28 mouse cellular contexts compared by ENCODE assay signal in genomic region chr5:21378397-21378796, GRCm38 (mm10). TPM values are rescaled to one million over a fixed set of nuclear protein-coding genes. Genes with fewer than 3 reads are reported as not detected.
"Had no signal": no experiment of that assay in that cellular context is flagged by ENCODE, and none has a peak within 500 bp of the region (broad histone marks: within the 10 kb centered on the region; RNA-seq: fewer than 3 reads in every experiment).

No protein-coding gene starts in this region.

- H3K9ac ChIP-seq: limb, embryonic 13.5 days; liver, embryonic 12.5 days; liver, embryonic 15.5 days; lung, embryonic 15.5 days; midbrain, embryonic 13.5 days; neural tube, embryonic 13.5 days; stomach, embryonic 15.5 days had no signal

- H3K4me2 ChIP-seq: limb, embryonic 13.5 days; liver, embryonic 12.5 days; liver, embryonic 15.5 days; lung, embryonic 15.5 days; midbrain, embryonic 13.5 days; neural tube, embryonic 13.5 days; stomach, embryonic 15.5 days had no signal

- H3K4me3 ChIP-seq: layer of hippocampus, adult 2 months; limb, embryonic 10.5 days; limb, embryonic 13.5 days; liver, embryonic 12.5 days; liver, embryonic 15.5 days; lung, embryonic 15.5 days; megakaryocyte, embryonic 14.5 days; midbrain, embryonic 10.5 days; midbrain, embryonic 13.5 days; myocyte; neural tube, embryonic 13.5 days; stomach, embryonic 15.5 days had no signal

- H3K9me3 ChIP-seq: limb, embryonic 10.5 days; limb, embryonic 13.5 days; liver, embryonic 12.5 days; liver, embryonic 15.5 days; lung, embryonic 15.5 days; megakaryocyte, embryonic 14.5 days; midbrain, embryonic 10.5 days; midbrain, embryonic 13.5 days; neural tube, embryonic 13.5 days; stomach, embryonic 15.5 days had no signal

- H3K27ac ChIP-seq: kidney, postnatal 0 days; layer of hippocampus, adult 2 months; limb, embryonic 10.5 days; limb, embryonic 13.5 days; liver, embryonic 12.5 days; liver, embryonic 15.5 days; lung, embryonic 15.5 days; midbrain, embryonic 10.5 days; midbrain, embryonic 13.5 days; neural tube, embryonic 13.5 days; stomach, embryonic 15.5 days had no signal

- H3K4me1 ChIP-seq: liver, embryonic 15.5 days; midbrain, embryonic 13.5 days had no signal

- DNase-seq: kidney, postnatal 25 days; layer of hippocampus, adult 9-11 months; liver; lung, adult 18-20 months; lung, postnatal 10 days; lung, postnatal 36 days; retina, postnatal 1 day; right cerebral cortex, postnatal 25 days; spleen, adult 18-20 months; thymus, adult 18-20 months; thymus, postnatal 14 days; thymus, postnatal 4 days had no signal

- ATAC-seq: liver, embryonic 12.5 days; midbrain, embryonic 13.5 days; midbrain, embryonic 16.5 days had no signal

- H3K36me3 ChIP-seq: limb, embryonic 10.5 days; limb, embryonic 13.5 days; liver, embryonic 12.5 days; liver, embryonic 15.5 days; lung, embryonic 15.5 days; midbrain, embryonic 10.5 days; midbrain, embryonic 13.5 days; neural tube, embryonic 13.5 days; stomach, embryonic 15.5 days had no signal

- H3K27me3 ChIP-seq: liver, embryonic 12.5 days; megakaryocyte, embryonic 14.5 days; midbrain, embryonic 13.5 days; stomach, embryonic 15.5 days had no signal

RNA-seq across cellular contexts. Expression of gene Ccdc146, which starts 46.1 kb away (rescaled TPM):
- polyA plus RNA-seq: kidney, embryonic 14.5 days; large intestine, adult 2 months; limb, embryonic 10.5 days; limb, embryonic 13.5 days; liver, embryonic 12.5 days; liver, embryonic 15.5 days; myocyte had no signal
